Mouse (Mus musculus) cortical plate, adult 2 months (tissue): Measurements from ENCODE around the gene Ppp2r5d. TPM values are rescaled to one million over a fixed set of nuclear protein-coding genes. Genes with fewer than 3 reads are reported as not detected.

Source experiments
- H3K27ac ChIP-seq: fragments of 200-500 bp; 2 replicates; pipeline ENCODE4 v1.5.1; 2012; ENCODE audit warnings: low read length, control low read depth, inconsistent platforms; ENCODE audit not compliant: insufficient read depth
- H3K4me1 ChIP-seq: fragments of 200-500 bp; 2 replicates; pipeline ENCODE4 v1.6.1; 2011; ENCODE audit warnings: low read length; ENCODE audit not compliant: control insufficient read depth, insufficient read depth
- H3K4me3 ChIP-seq: fragments of 200-500 bp; 2 replicates; pipeline ENCODE4 v1.5.1; 2011; ENCODE audit warnings: mild to moderate bottlenecking, low read length, control low read depth; ENCODE audit not compliant: insufficient read depth
- CTCF ChIP-seq: fragments of 200-500 bp; IDR thresholded peaks from 2 replicates; pipeline ENCODE4 v1.5.1; 2011; ENCODE audit warnings: mild to moderate bottlenecking, control low read depth, low read length; ENCODE audit not compliant: insufficient read depth; ENCODE audit errors: extremely low read depth
- POLR2A ChIP-seq: fragments of 200-500 bp; IDR thresholded peaks from 2 replicates; pipeline ENCODE4 v1.6.1; 2011; ENCODE audit warnings: mild to moderate bottlenecking, low read length, control low read depth; ENCODE audit not compliant: insufficient read depth; ENCODE audit errors: extremely low read depth
- polyA plus RNA-seq: library from polyadenylated mRNA; depleted of rRNA; stranded (reverse); fragments of >200 nt; gene quantifications from 2 replicates; pipeline ENCODE4 v1.2.3, GENCODE M21; 2012

Gene Ppp2r5d
- polyA plus RNA-seq, 1 experiment: 98.9 TPM

- TF ChIP-seq CTCF: no peak
- TF ChIP-seq POLR2A: no peak
- H3K4me1 ChIP-seq: no peaks in the 10 kb centered on the region
- no peak overlapping the region for H3K4me3 ChIP-seq
- no peak overlapping the region for H3K27ac ChIP-seq
Measured at GRCm38 (mm10) chr17:46685913-46686312, 19.0 kb downstream of the Ppp2r5d start.

GRCm38 (mm10) chr17:46682654-46683389 lies 22.1 kb downstream of the Ppp2r5d start:
- no peak for TF ChIP-seq CTCF
- TF ChIP-seq POLR2A: no peak
- no peak overlapping the region for H3K4me3 ChIP-seq
- H3K27ac ChIP-seq: no peak overlapping the region
- H3K4me1 ChIP-seq: peaks cover 3% of the 10 kb centered on the region; the same call in 1 of the 2 replicates

- H3K27ac ChIP-seq: no peak overlapping the region
- peak overlapping the region; percentile 89 for H3K4me3 ChIP-seq
- peaks cover 3% of the 10 kb centered on the region; the same call in 1 of the 2 replicates for H3K4me1 ChIP-seq
- TF ChIP-seq CTCF (no peak), POLR2A (no peak)
Measured at GRCm38 (mm10) chr17:46681466-46682118, 23.3 kb downstream of the Ppp2r5d start.

- H3K4me1 ChIP-seq: peaks cover 3% of the 10 kb centered on the region; the same call in 1 of the 2 replicates
- TF ChIP-seq CTCF (no peak), POLR2A (peak; percentile 53)
- no peak within 1 kb of the TSS for H3K27ac ChIP-seq
- H3K4me3 ChIP-seq: peak within 1 kb of the TSS; percentile 89
Measured at GRCm38 (mm10) chr17:46680760-46681373, 24.0 kb downstream of the Ppp2r5d start, which contains the start of gene Klhdc3. Gene Klhdc3 (minus strand): TSS chr17:46680914.

- peaks cover 3% of the 10 kb centered on the region; the same call in 1 of the 2 replicates for H3K4me1 ChIP-seq
- peak overlapping the region; percentile 89 for H3K4me3 ChIP-seq
- TF ChIP-seq CTCF: no peak
- TF ChIP-seq POLR2A: no peak
- H3K27ac ChIP-seq: no peak overlapping the region
Measured at GRCm38 (mm10) chr17:46679843-46680759, 24.8 kb downstream of the Ppp2r5d start.

GRCm38 (mm10) chr17:46678911-46679310 lies 26.0 kb downstream of the Ppp2r5d start:
- TF ChIP-seq POLR2A: no peak
- no peak for TF ChIP-seq CTCF
- Histone ChIP-seq H3K4me3 (peak overlapping the region; percentile 89; the same call in 1 of the 2 replicates), H3K27ac (no peak overlapping the region), H3K4me1 (peaks cover 3% of the 10 kb centered on the region; the same call in 1 of the 2 replicates)

- Histone ChIP-seq H3K4me3 (peak within 1 kb of the TSS; percentile 89), H3K27ac (no peak within 1 kb of the TSS), H3K4me1 (peaks cover 3% of the 10 kb centered on the region; the same call in 1 of the 2 replicates)
- no peak for TF ChIP-seq CTCF
- no peak for TF ChIP-seq POLR2A
Measured at GRCm38 (mm10) chr17:46678416-46678815, 26.5 kb downstream of the Ppp2r5d start, which contains the start of gene Mea1. Gene Mea1 (plus strand): TSS chr17:46678793.

- no peak overlapping the region for H3K27ac ChIP-seq
- no peak for TF ChIP-seq CTCF
- TF ChIP-seq POLR2A: no peak
- peak overlapping the region; percentile 70; the same call in 1 of the 2 replicates for H3K4me3 ChIP-seq
- peaks cover 5% of the 10 kb centered on the region for H3K4me1 ChIP-seq
Measured at GRCm38 (mm10) chr17:46674530-46675283, 30.2 kb downstream of the Ppp2r5d start.
